Mouse (Mus musculus) heart, embryonic 11.5 days (tissue): ENCODE data around the gene Gm20517. TPM values are rescaled to one million over a fixed set of nuclear protein-coding genes. Genes with fewer than 3 reads are reported as not detected.
A peak's percentile ranks its signal among the peaks of the same experiment; 100 is the strongest.
"Not testable (repeated sequence)": the region's sequence is repeated elsewhere in the genome, so short reads cannot be mapped to it uniquely, and the experiment has no call there.

Source experiments
- ATAC-seq: fragments of 200-750 bp; cut with Nextera tagmentation; replicated peaks from 2 replicates; pipeline ENCODE4 v1.8.0; 2017; ENCODE audit warnings: moderate library complexity; ENCODE audit not compliant: insufficient number of reproducible peaks, low FRiP score, low TSS enrichment
- H3K27ac ChIP-seq: fragments of 300-500 bp; sonication (generic); 2 replicates; pipeline ENCODE4 v1.5.1; 2014; ENCODE audit warnings: mild to moderate bottlenecking, low read depth, low read length
- H3K27me3 ChIP-seq: fragments of 300-500 bp; sonication (generic); 2 replicates; pipeline ENCODE4 v1.6.1; 2014; ENCODE audit warnings: mild to moderate bottlenecking, low read length, mixed read lengths; ENCODE audit not compliant: control insufficient read depth, insufficient read depth
- H3K36me3 ChIP-seq: fragments of 300-500 bp; sonication (generic); 2 replicates; pipeline ENCODE4 v1.6.1; 2014; ENCODE audit warnings: mild to moderate bottlenecking, low read length, moderate library complexity, mixed read lengths; ENCODE audit not compliant: control insufficient read depth, insufficient read depth
- H3K4me1 ChIP-seq: fragments of 300-500 bp; sonication (generic); 2 replicates; pipeline ENCODE4 v1.6.1; 2014; ENCODE audit warnings: low read length; ENCODE audit not compliant: control insufficient read depth, insufficient read depth
- H3K4me2 ChIP-seq: fragments of 300-500 bp; sonication (generic); 2 replicates; pipeline ENCODE4 v1.6.1; 2014; ENCODE audit warnings: mild to moderate bottlenecking, moderate library complexity
- H3K4me3 ChIP-seq: fragments of 300-500 bp; sonication (generic); 2 replicates; pipeline ENCODE4 v1.5.1; 2014; ENCODE audit warnings: low read depth, low read length
- H3K9ac ChIP-seq: fragments of 300-500 bp; sonication (generic); 2 replicates; pipeline ENCODE4 v1.6.1; 2014; ENCODE audit warnings: mild to moderate bottlenecking, low read depth, low read length, moderate library complexity
- H3K9me3 ChIP-seq: fragments of 300-500 bp; sonication (generic); replicated peaks from 2 replicates; pipeline ENCODE4 v1.6.1; 2016; ENCODE audit warnings: low read length; ENCODE audit not compliant: control insufficient read depth
- WGBS: fragments of 180-500 bp; shearing (Covaris S2); extraction: QIAGEN DNeasy Blood & Tissue Kit; methylation state at CpG from one replicate; pipeline ENCODE4 v1.1.7; 2014; ENCODE audit not compliant: insufficient replicate concordance; 5-methylcytosine and 5-hydroxymethylcytosine counted together
- polyA plus RNA-seq: library from polyadenylated mRNA; unstranded; fragments of >200 nt; fragmentation: Nextera tagmentation; extraction: Ambion mirVana; gene quantifications from 2 replicates; pipeline ENCODE4 v1.2.1, GENCODE M21; 2014

Gm20517 gene
- polyA plus RNA-seq, 1 experiment from 2014 or later: 1.6 TPM

- 0 out of 2 replicates have a peak overlapping the region, but pooled peaks have one; percentile 28 for H3K9ac ChIP-seq
- peaks cover 31% of the 10 kb centered on the region for H3K36me3 ChIP-seq
- peaks cover 28% of the 10 kb centered on the region for H3K4me1 ChIP-seq
- H3K4me2 ChIP-seq, H3K9me3 ChIP-seq, H3K27me3 ChIP-seq, H3K4me3 ChIP-seq, ATAC-seq: not testable (repeated sequence)
- H3K27ac ChIP-seq: peak overlapping the region; percentile 97
- WGBS: 73% methylated on average over 10 of the region's 10 CpGs
Measured at GRCm38 (mm10) chr17:47598580-47599304, 12.6 kb upstream of the Gm20517 start.

GRCm38 (mm10) chr17:47599511-47600297 is 11.7 kb upstream of the Gm20517 start:
- H3K9ac ChIP-seq: peak overlapping the region; percentile 43; the same call in 1 of the 2 replicates
- H3K4me1 ChIP-seq: peaks cover 28% of the 10 kb centered on the region
- no peak overlapping the region for H3K4me2 ChIP-seq
- H3K36me3 ChIP-seq: peaks cover 36% of the 10 kb centered on the region
- no peaks in the 10 kb centered on the region for H3K27me3 ChIP-seq
- no peak for ATAC-seq
- WGBS: 71% methylated on average over 11 of the region's 11 CpGs
- no peak overlapping the region for H3K4me3 ChIP-seq
- H3K27ac ChIP-seq: peak overlapping the region; percentile 60
- no peaks in the 10 kb centered on the region for H3K9me3 ChIP-seq

- H3K9me3 ChIP-seq: no peaks in the 10 kb centered on the region
- ATAC-seq: no peak
- no peaks in the 10 kb centered on the region for H3K27me3 ChIP-seq
- H3K9ac ChIP-seq: no peak overlapping the region
- no peak overlapping the region for H3K4me3 ChIP-seq
- peaks cover 28% of the 10 kb centered on the region for H3K4me1 ChIP-seq
- peak overlapping the region; percentile 60; the same call in 1 of the 2 replicates for H3K27ac ChIP-seq
- H3K4me2 ChIP-seq: no peak overlapping the region
- WGBS: 86% methylated on average over 13 of the region's 13 CpGs
- H3K36me3 ChIP-seq: peaks cover 37% of the 10 kb centered on the region
Measured at GRCm38 (mm10) chr17:47600601-47601388, 10.6 kb upstream of the Gm20517 start.

GRCm38 (mm10) chr17:47601389-47601755 is 10.0 kb upstream of the Gm20517 start:
- H3K36me3 ChIP-seq: peaks cover 38% of the 10 kb centered on the region
- no peak for ATAC-seq
- WGBS: 84% methylated on average over 10 of the region's 10 CpGs
- no peak overlapping the region for H3K4me3 ChIP-seq
- H3K27ac ChIP-seq: no peak overlapping the region
- no peaks in the 10 kb centered on the region for H3K9me3 ChIP-seq
- H3K4me1 ChIP-seq: peaks cover 24% of the 10 kb centered on the region
- no peak overlapping the region for H3K9ac ChIP-seq
- no peaks in the 10 kb centered on the region for H3K27me3 ChIP-seq
- H3K4me2 ChIP-seq: no peak overlapping the region

- H3K27ac ChIP-seq: no peak overlapping the region
- no peak overlapping the region for H3K4me2 ChIP-seq
- no peak overlapping the region for H3K9ac ChIP-seq
- H3K27me3 ChIP-seq: no peaks in the 10 kb centered on the region
- ATAC-seq: no peak
- H3K4me1 ChIP-seq: peaks cover 15% of the 10 kb centered on the region
- H3K36me3 ChIP-seq: peaks cover 36% of the 10 kb centered on the region
- no peaks in the 10 kb centered on the region for H3K9me3 ChIP-seq
- H3K4me3 ChIP-seq: no peak overlapping the region
- WGBS: 91% methylated on average over 11 of the region's 11 CpGs
Measured at GRCm38 (mm10) chr17:47602289-47602688, 9.1 kb upstream of the Gm20517 start.

GRCm38 (mm10) chr17:47606220-47606619 is 5.2 kb upstream of the Gm20517 start:
- H3K27ac ChIP-seq: no peak overlapping the region
- H3K4me3 ChIP-seq: no peak overlapping the region
- no peak for ATAC-seq
- H3K9ac ChIP-seq: no peak overlapping the region
- peaks cover 33% of the 10 kb centered on the region for H3K36me3 ChIP-seq
- H3K4me1 ChIP-seq: peaks cover 7% of the 10 kb centered on the region
- H3K9me3 ChIP-seq: no peaks in the 10 kb centered on the region
- H3K4me2 ChIP-seq: no peak overlapping the region
- no peaks in the 10 kb centered on the region for H3K27me3 ChIP-seq
- 74% methylated on average over 5 of the region's 5 CpGs for WGBS

- Histone ChIP-seq H3K27me3 (no peaks in the 10 kb centered on the region), H3K36me3 (peaks cover 13% of the 10 kb centered on the region), H3K4me1 (peaks cover 17% of the 10 kb centered on the region), H3K27ac (no peak overlapping the region), H3K9ac (no peak overlapping the region), H3K9me3 (no peaks in the 10 kb centered on the region), H3K4me3 (no peak overlapping the region), H3K4me2 (no peak overlapping the region; the same call in 1 of the 2 replicates)
- 91% methylated on average over 4 of the region's 4 CpGs for WGBS
- no peak for ATAC-seq
Measured at GRCm38 (mm10) chr17:47609182-47609581, 2.2 kb upstream of the Gm20517 start.

GRCm38 (mm10) chr17:47611661-47611982 is 233 bp downstream of the Gm20517 start:
- peaks cover 12% of the 10 kb centered on the region for H3K36me3 ChIP-seq
- no peaks in the 10 kb centered on the region for H3K9me3 ChIP-seq
- H3K4me1 ChIP-seq: peaks cover 17% of the 10 kb centered on the region
- peak overlapping the region; percentile 87; the same call in 1 of the 2 replicates for H3K27ac ChIP-seq
- H3K4me2 ChIP-seq: peak overlapping the region; percentile 95
- ATAC-seq: no peak
- under 1% methylated on average over 13 of the region's 13 CpGs for WGBS
- peak overlapping the region; percentile 92 for H3K9ac ChIP-seq
- peak overlapping the region; percentile 92 for H3K4me3 ChIP-seq
- no peaks in the 10 kb centered on the region for H3K27me3 ChIP-seq
